Mouse (Mus musculus): ENCODE results near the gene Prx. TPM values are rescaled to one million over a fixed set of nuclear protein-coding genes. Genes with fewer than 3 reads are reported as not detected.

The Prx gene
- polyA plus RNA-seq, 1 experiment from 2014 or later, result 5.8 TPM

DNA sequence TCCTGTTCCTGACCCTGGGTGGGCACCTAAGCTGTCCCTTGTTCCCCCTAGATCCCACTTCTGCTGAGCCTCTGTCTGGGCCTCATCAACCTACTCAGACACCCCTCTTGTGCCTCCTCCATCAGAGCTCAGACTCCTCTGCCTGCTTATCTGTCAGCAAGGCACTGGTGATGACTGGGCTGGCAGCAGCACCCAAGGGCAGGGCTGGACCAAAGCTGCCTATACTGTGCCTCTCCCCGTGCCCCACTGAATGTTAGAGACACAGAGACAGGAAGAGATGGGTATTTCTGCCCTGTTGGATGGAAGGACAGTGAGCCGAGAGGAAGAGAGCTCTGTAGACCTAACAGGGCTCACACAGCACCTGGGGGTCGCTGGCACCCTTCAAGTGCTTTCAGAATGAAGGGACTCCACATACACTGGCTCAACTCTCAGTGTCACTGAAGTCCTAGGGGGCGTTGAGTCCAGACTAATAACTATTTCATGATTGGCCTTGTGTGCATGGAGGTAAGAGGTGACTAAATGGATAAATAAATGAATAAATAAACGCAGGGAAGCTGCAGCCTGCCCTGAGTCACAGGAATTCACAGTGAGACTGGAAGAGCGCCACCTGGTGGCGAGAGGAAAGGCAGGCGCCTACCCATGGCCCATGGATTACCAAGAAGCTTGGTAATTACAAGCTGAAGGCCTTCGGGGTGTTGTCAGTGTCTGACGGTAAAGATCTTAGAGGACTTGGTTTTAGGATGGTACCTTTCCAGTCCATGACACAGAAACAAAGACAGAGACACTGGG, 27.1 kb downstream of the Prx start:
- Histone ChIP-seq H3K36me3 (peaks cover 30% of the 10 kb centered on the region), H3K9ac (no peak overlapping the region), H3K27ac (no peak overlapping the region), H3K9me3 (no peaks in the 10 kb centered on the region), H3K4me2 (no peak overlapping the region), H3K4me3 (no peak overlapping the region), H3K4me1 (0 out of 2 replicates have a peak, but pooled peaks cover 4% of the 10 kb centered on the region), H3K27me3 (no peaks in the 10 kb centered on the region)
- no peak for ATAC-seq (ENCODE audit: insufficient number of reproducible peaks, insufficient read depth, low FRiP score, low TSS enrichment, low read depth)
- WGBS, result 24% methylated on average over 10 of the region's 10 CpGs

GRCm38 (mm10) chr7:27529070-27529469, 29.9 kb downstream of the Prx start:
- Histone ChIP-seq H3K4me2 (no peak overlapping the region), H3K9me3 (no peaks in the 10 kb centered on the region), H3K27me3 (no peaks in the 10 kb centered on the region), H3K4me3 (no peak overlapping the region), H3K9ac (no peak overlapping the region), H3K27ac (no peak overlapping the region), H3K36me3 (peaks cover 49% of the 10 kb centered on the region), H3K4me1 (0 out of 2 replicates have a peak, but pooled peaks cover 4% of the 10 kb centered on the region)
- no peak for ATAC-seq (ENCODE audit: insufficient number of reproducible peaks, insufficient read depth, low FRiP score, low TSS enrichment, low read depth)
- 81% methylated on average over 21 of the region's 21 CpGs for WGBS

- no peak for ATAC-seq (ENCODE audit: insufficient number of reproducible peaks, insufficient read depth, low FRiP score, low TSS enrichment, low read depth)
- H3K4me3 ChIP-seq, result no peak overlapping the region
- no peak overlapping the region for H3K27ac ChIP-seq
- H3K4me2 ChIP-seq, result no peak overlapping the region
- no peaks in the 10 kb centered on the region for H3K9me3 ChIP-seq
- no peaks in the 10 kb centered on the region for H3K27me3 ChIP-seq
- H3K36me3 ChIP-seq, result peaks cover 66% of the 10 kb centered on the region
- no peak overlapping the region for H3K9ac ChIP-seq
- 0 out of 2 replicates have a peak, but pooled peaks cover 4% of the 10 kb centered on the region for H3K4me1 ChIP-seq
- WGBS, result 77% methylated on average over 3 of the region's 3 CpGs
Measured at GRCm38 (mm10) chr7:27530937-27531336, 31.8 kb downstream of the Prx start.

DNA sequence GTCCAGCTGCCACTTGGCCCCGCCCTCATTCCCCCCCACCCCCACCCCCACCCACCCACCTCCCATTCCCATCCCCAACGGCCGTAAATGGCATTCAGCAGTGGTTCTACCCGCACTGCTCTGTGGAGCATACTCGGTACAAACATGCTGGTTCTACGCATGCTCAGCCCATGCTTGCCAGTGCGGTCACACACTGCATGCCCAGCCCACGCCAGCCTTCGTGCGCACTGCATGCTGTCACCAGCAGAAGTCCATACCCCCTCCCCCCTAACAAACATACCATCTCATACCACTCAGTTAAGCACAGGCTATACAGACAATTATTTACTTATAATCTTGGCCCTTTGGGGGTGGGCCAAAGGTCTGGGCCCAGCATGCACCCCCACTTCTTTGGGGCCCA, 32.6 kb downstream of the Prx start:
- WGBS, result 89% methylated on average over 10 of the region's 10 CpGs
- H3K27me3 ChIP-seq, result no peaks in the 10 kb centered on the region
- peaks cover 74% of the 10 kb centered on the region for H3K36me3 ChIP-seq
- H3K4me3 ChIP-seq, result no peak overlapping the region
- H3K27ac ChIP-seq, result no peak overlapping the region
- H3K9ac ChIP-seq, result no peak overlapping the region
- no peaks in the 10 kb centered on the region for H3K9me3 ChIP-seq
- H3K4me1 ChIP-seq, result no peaks in the 10 kb centered on the region
- no peak for ATAC-seq (ENCODE audit: insufficient number of reproducible peaks, insufficient read depth, low FRiP score, low TSS enrichment, low read depth)
- no peak overlapping the region for H3K4me2 ChIP-seq

DNA sequence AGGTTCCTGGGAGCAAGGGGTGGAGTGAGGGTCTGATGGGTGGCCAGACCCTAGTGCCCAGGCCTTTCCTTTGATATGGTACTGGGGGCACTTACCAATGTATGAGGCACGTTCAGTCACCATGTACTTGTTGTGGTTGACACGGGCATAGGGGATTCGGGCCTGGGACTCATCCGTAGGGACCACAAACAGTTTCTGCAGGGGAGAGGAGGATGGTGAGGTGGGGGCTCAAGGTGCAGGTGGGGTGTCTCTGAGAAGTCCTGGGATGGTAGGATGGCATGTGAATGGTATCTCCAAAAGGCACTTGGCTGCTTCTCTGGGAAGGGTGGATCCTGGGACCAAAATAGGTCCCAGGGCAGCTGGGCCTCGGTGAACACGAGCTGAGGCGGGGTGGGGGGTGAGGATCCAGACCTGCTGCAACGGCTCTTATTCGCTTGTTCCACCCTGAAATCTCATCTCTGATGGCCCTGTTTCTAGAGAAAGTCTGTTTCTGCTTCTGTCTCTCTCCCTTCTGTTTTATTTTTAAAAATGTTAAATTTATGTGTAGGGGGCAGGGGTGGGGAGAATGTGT, 33.4 kb downstream of the Prx start:
- Histone ChIP-seq H3K4me2 (no peak overlapping the region), H3K27ac (no peak overlapping the region), H3K36me3 (peaks cover 81% of the 10 kb centered on the region), H3K27me3 (no peaks in the 10 kb centered on the region), H3K9ac (no peak overlapping the region), H3K4me1 (no peaks in the 10 kb centered on the region), H3K9me3 (no peaks in the 10 kb centered on the region), H3K4me3 (no peak overlapping the region)
- ATAC-seq (ENCODE audit: insufficient number of reproducible peaks, insufficient read depth, low FRiP score, low TSS enrichment, low read depth), result no peak
- WGBS, result 91% methylated on average over 9 of the region's 9 CpGs

DNA sequence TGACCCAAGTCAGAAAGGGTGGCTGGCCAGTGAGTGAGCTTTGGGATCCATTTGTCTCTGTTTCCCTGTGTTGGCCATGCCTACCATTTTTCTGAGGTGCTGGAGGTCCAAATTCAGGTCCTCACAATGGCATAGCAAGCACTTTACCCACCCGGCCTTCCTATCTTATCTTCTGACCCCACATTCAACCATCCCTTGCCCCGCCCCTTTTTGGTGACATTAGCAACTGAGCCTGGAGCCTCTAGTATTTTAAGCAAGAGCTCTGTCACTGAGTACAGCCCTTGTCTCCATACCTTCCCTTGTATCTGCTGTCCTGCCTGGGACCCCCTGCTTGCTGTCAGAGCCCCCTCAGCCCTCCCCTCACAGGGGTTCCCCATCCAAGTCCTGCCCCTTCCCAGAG, 36.3 kb downstream of the Prx start:
- Histone ChIP-seq H3K4me2 (no peak overlapping the region), H3K27me3 (no peaks in the 10 kb centered on the region), H3K4me1 (0 out of 2 replicates have a peak, but pooled peaks cover under 1% of the 10 kb centered on the region), H3K36me3 (peaks cover 89% of the 10 kb centered on the region), H3K9ac (no peak overlapping the region), H3K4me3 (no peak overlapping the region), H3K9me3 (no peaks in the 10 kb centered on the region), H3K27ac (no peak overlapping the region)
- ATAC-seq (ENCODE audit: insufficient number of reproducible peaks, insufficient read depth, low FRiP score, low TSS enrichment, low read depth), result no peak
- WGBS, result 80% methylated on average over 2 of the region's 2 CpGs

- 88% methylated on average over 6 of the region's 6 CpGs for WGBS
- no peak for ATAC-seq (ENCODE audit: insufficient number of reproducible peaks, insufficient read depth, low FRiP score, low TSS enrichment, low read depth)
- Histone ChIP-seq H3K27me3 (no peaks in the 10 kb centered on the region), H3K4me1 (peaks cover 10% of the 10 kb centered on the region), H3K4me3 (no peak overlapping the region), H3K4me2 (no peak overlapping the region), H3K36me3 (peaks cover 87% of the 10 kb centered on the region), H3K9ac (no peak overlapping the region), H3K27ac (no peak overlapping the region), H3K9me3 (no peaks in the 10 kb centered on the region)
Measured at GRCm38 (mm10) chr7:27536618-27537017, 37.5 kb downstream of the Prx start.

DNA sequence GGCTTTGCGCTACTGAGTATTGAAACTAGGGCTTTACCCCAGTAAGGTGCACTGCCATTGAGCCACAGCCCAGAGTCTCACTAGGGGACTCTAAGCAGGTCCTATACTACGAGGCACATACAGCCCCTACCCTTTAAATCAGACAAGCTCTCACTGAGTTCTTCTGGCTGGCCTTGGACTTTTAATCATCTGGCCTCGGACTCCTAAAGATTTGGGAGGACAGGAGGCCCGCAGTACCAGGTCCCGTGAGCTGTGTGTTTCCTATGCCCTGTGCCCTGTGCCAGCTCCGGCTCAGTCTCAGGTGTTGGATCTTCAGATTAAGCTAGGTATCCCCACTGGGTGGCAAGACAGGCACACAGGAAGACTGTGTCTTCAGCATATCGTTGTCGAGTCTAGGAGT, 38.9 kb downstream of the Prx start:
- ATAC-seq (ENCODE audit: insufficient number of reproducible peaks, insufficient read depth, low FRiP score, low TSS enrichment, low read depth), result no peak
- WGBS, result 86% methylated on average over 8 of the region's 8 CpGs

GRCm38 (mm10) chr7:27538797-27539196, 39.7 kb downstream of the Prx start:
- Histone ChIP-seq H3K4me3 (no peak overlapping the region), H3K9me3 (no peaks in the 10 kb centered on the region), H3K9ac (no peak overlapping the region; the same call in 1 of the 2 replicates), H3K27me3 (no peaks in the 10 kb centered on the region), H3K4me2 (no peak overlapping the region), H3K4me1 (peaks cover 18% of the 10 kb centered on the region), H3K36me3 (peaks cover 66% of the 10 kb centered on the region), H3K27ac (no peak overlapping the region)
- 90% methylated on average over 2 of the region's 2 CpGs for WGBS
- ATAC-seq (ENCODE audit: insufficient number of reproducible peaks, insufficient read depth, low FRiP score, low TSS enrichment, low read depth), result no peak

More for the DNA sequence above, 38.9 kb downstream of the Prx start:
- Histone ChIP-seq H3K4me3 (no peak overlapping the region), H3K9me3 (no peaks in the 10 kb centered on the region), H3K4me2 (no peak overlapping the region), H3K4me1 (peaks cover 18% of the 10 kb centered on the region), H3K27me3 (no peaks in the 10 kb centered on the region), H3K36me3 (peaks cover 74% of the 10 kb centered on the region), H3K9ac (no peak overlapping the region), H3K27ac (no peak overlapping the region)

GRCm38 (mm10) chr7:27540521-27540920, 41.4 kb downstream of the Prx start:
- H3K4me1 ChIP-seq, result peaks cover 18% of the 10 kb centered on the region
- peaks cover 52% of the 10 kb centered on the region for H3K36me3 ChIP-seq
- no peak overlapping the region for H3K4me2 ChIP-seq
- no peak overlapping the region for H3K4me3 ChIP-seq
- no peaks in the 10 kb centered on the region for H3K27me3 ChIP-seq
- H3K9ac ChIP-seq, result no peak overlapping the region
- H3K27ac ChIP-seq, result no peak overlapping the region
- no peaks in the 10 kb centered on the region for H3K9me3 ChIP-seq
- no peak for ATAC-seq (ENCODE audit: insufficient number of reproducible peaks, insufficient read depth, low FRiP score, low TSS enrichment, low read depth)
- 70% methylated on average over 2 of the region's 2 CpGs for WGBS

- Histone ChIP-seq H3K4me2 (no peak overlapping the region), H3K9me3 (no peaks in the 10 kb centered on the region), H3K27me3 (no peaks in the 10 kb centered on the region), H3K4me3 (no peak overlapping the region), H3K36me3 (peaks cover 48% of the 10 kb centered on the region), H3K4me1 (peaks cover 18% of the 10 kb centered on the region), H3K27ac (no peak overlapping the region), H3K9ac (no peak overlapping the region; the same call in 1 of the 2 replicates)
- WGBS, result 87% methylated on average over 6 of the region's 6 CpGs
- ATAC-seq (ENCODE audit: insufficient number of reproducible peaks, insufficient read depth, low FRiP score, low TSS enrichment, low read depth), result no peak
Measured at GRCm38 (mm10) chr7:27540935-27541334, 41.8 kb downstream of the Prx start.

- peaks cover 43% of the 10 kb centered on the region for H3K36me3 ChIP-seq
- no peaks in the 10 kb centered on the region for H3K9me3 ChIP-seq
- ATAC-seq (ENCODE audit: insufficient number of reproducible peaks, insufficient read depth, low FRiP score, low TSS enrichment, low read depth), result no peak
- H3K27ac ChIP-seq, result no peak overlapping the region
- whole genome bisulfite sequencing, result 83% methylated on average over 16 of the region's 16 CpGs
- peak overlapping the region; percentile 80 for H3K9ac ChIP-seq
- H3K4me2 ChIP-seq, result peak overlapping the region; percentile 88
- H3K27me3 ChIP-seq, result no peaks in the 10 kb centered on the region
- peaks cover 18% of the 10 kb centered on the region for H3K4me1 ChIP-seq
- no peak overlapping the region for H3K4me3 ChIP-seq
Measured at GRCm38 (mm10) chr7:27541431-27541830, 42.3 kb downstream of the Prx start.

Data from embryonic facial prominence, embryonic 13.5 days (tissue).